Mouse (Mus musculus): ENCODE results near the gene Gcnt4. TPM values are rescaled to one million over a fixed set of nuclear protein-coding genes. Genes with fewer than 3 reads are reported as not detected.

Gene Gcnt4
- polyA plus RNA-seq, 1 experiment from 2014 or later: not detected

DNA sequence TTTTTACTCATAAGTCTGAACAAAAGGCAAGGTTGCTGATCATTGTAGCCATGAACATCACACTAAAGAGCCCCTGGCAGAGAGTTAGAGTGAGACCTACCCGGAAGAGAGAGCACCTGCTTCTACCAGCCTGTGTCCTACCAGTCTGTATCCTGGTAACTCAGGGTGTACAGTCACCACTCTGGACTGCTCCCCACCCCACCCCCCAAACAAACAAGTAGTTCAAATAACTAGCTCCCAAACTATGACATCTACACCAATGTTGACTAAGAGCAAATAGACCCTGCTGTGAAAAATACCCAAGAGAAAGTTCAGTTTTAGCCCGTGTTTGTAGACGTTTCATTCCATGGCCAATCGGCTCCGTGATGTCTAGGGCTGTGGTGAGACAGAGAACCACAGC, 38.3 kb downstream of the Gcnt4 start:
- WGBS: 93% methylated on average over 5 of the region's 5 CpGs
- Histone ChIP-seq H3K4me2 (ENCODE audit: low read depth, low read length) (no peak overlapping the region), H3K4me1 (ENCODE audit: control insufficient read depth, insufficient read depth, low read length) (no peaks in the 10 kb centered on the region), H3K27ac (ENCODE audit: low read depth, low read length) (no peak overlapping the region), H3K36me3 (ENCODE audit: control insufficient read depth, insufficient read depth, low read length) (no peaks in the 10 kb centered on the region), H3K9ac (replicated peaks; ENCODE audit: low read depth, low read length) (no peak overlapping the region), H3K4me3 (ENCODE audit: low read depth, low read length) (no peak overlapping the region), H3K27me3 (ENCODE audit: control insufficient read depth, insufficient read depth, low read length) (no peaks in the 10 kb centered on the region), H3K9me3 (ENCODE audit: control insufficient read depth, low read length) (no peaks in the 10 kb centered on the region)
- no peak for ATAC-seq (ENCODE audit: low read depth)

DNA sequence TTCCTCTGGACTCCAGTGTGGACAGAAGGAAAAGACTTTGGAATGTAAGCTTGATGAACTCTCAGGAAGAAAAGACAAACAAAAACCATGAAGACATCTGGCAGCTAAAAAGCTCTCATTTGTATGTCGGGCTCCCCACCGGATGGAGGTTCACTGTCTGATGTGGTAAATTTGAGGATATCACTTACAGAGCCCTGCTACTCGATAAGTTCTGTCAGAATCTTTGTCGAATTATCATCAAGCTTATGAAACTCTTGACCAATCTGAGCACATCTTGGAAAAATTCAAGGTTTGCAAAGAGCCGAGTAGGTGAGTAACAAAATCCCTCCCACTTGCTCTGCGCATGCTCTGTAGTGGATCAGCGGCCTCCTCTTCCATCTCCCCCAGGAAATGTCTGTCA, 40.5 kb downstream of the Gcnt4 start:
- WGBS: 92% methylated on average over 7 of the region's 7 CpGs
- ATAC-seq (ENCODE audit: low read depth): no peak
- Histone ChIP-seq H3K36me3 (ENCODE audit: control insufficient read depth, insufficient read depth, low read length) (no peaks in the 10 kb centered on the region), H3K9ac (replicated peaks; ENCODE audit: low read depth, low read length) (no peak overlapping the region), H3K4me1 (ENCODE audit: control insufficient read depth, insufficient read depth, low read length) (no peaks in the 10 kb centered on the region), H3K4me2 (ENCODE audit: low read depth, low read length) (no peak overlapping the region), H3K4me3 (ENCODE audit: low read depth, low read length) (no peak overlapping the region), H3K27ac (ENCODE audit: low read depth, low read length) (no peak overlapping the region), H3K9me3 (ENCODE audit: control insufficient read depth, low read length) (no peaks in the 10 kb centered on the region), H3K27me3 (ENCODE audit: control insufficient read depth, insufficient read depth, low read length) (no peaks in the 10 kb centered on the region)

GRCm38 (mm10) chr13:96966210-96967089, 42.0 kb downstream of the Gcnt4 start:
- H3K27ac ChIP-seq (ENCODE audit: low read depth, low read length): no peak overlapping the region
- 84% methylated on average over 15 of the region's 15 CpGs for WGBS

GRCm38 (mm10) chr13:96967091-96967490, 42.6 kb downstream of the Gcnt4 start:
- H3K4me3 ChIP-seq (ENCODE audit: low read depth, low read length): no peak overlapping the region
- no peak overlapping the region for H3K4me2 ChIP-seq (ENCODE audit: low read depth, low read length)
- no peaks in the 10 kb centered on the region for H3K9me3 ChIP-seq (ENCODE audit: control insufficient read depth, low read length)
- H3K27ac ChIP-seq (ENCODE audit: low read depth, low read length): no peak overlapping the region
- no peaks in the 10 kb centered on the region for H3K36me3 ChIP-seq (ENCODE audit: control insufficient read depth, insufficient read depth, low read length)
- H3K27me3 ChIP-seq (ENCODE audit: control insufficient read depth, insufficient read depth, low read length): no peaks in the 10 kb centered on the region
- no peaks in the 10 kb centered on the region for H3K4me1 ChIP-seq (ENCODE audit: control insufficient read depth, insufficient read depth, low read length)
- no peak for ATAC-seq (ENCODE audit: low read depth)
- 87% methylated on average over 5 of the region's 5 CpGs for WGBS
- no peak overlapping the region for H3K9ac ChIP-seq (replicated peaks; ENCODE audit: low read depth, low read length)

More at GRCm38 (mm10) chr13:96966210-96967089, 42.0 kb downstream of the Gcnt4 start:
- no peak overlapping the region for H3K9ac ChIP-seq (replicated peaks; ENCODE audit: low read depth, low read length)
- ATAC-seq (ENCODE audit: low read depth): no peak
- no peak overlapping the region for H3K4me2 ChIP-seq (ENCODE audit: low read depth, low read length)
- no peaks in the 10 kb centered on the region for H3K4me1 ChIP-seq (ENCODE audit: control insufficient read depth, insufficient read depth, low read length)
- H3K36me3 ChIP-seq (ENCODE audit: control insufficient read depth, insufficient read depth, low read length): no peaks in the 10 kb centered on the region
- H3K27me3 ChIP-seq (ENCODE audit: control insufficient read depth, insufficient read depth, low read length): no peaks in the 10 kb centered on the region
- H3K9me3 ChIP-seq (ENCODE audit: control insufficient read depth, low read length): no peaks in the 10 kb centered on the region
- no peak overlapping the region for H3K4me3 ChIP-seq (ENCODE audit: low read depth, low read length)

GRCm38 (mm10) chr13:96967822-96968221, 43.3 kb downstream of the Gcnt4 start:
- Histone ChIP-seq H3K4me2 (ENCODE audit: low read depth, low read length) (no peak overlapping the region), H3K4me1 (ENCODE audit: control insufficient read depth, insufficient read depth, low read length) (no peaks in the 10 kb centered on the region), H3K4me3 (ENCODE audit: low read depth, low read length) (no peak overlapping the region), H3K27ac (ENCODE audit: low read depth, low read length) (no peak overlapping the region), H3K9me3 (ENCODE audit: control insufficient read depth, low read length) (no peaks in the 10 kb centered on the region), H3K9ac (replicated peaks; ENCODE audit: low read depth, low read length) (no peak overlapping the region), H3K36me3 (ENCODE audit: control insufficient read depth, insufficient read depth, low read length) (no peaks in the 10 kb centered on the region), H3K27me3 (ENCODE audit: control insufficient read depth, insufficient read depth, low read length) (no peaks in the 10 kb centered on the region)
- WGBS: 92% methylated on average over 2 of the region's 2 CpGs
- no peak for ATAC-seq (ENCODE audit: low read depth)

GRCm38 (mm10) chr13:96971076-96971475, 46.6 kb downstream of the Gcnt4 start:
- 86% methylated on average over 4 of the region's 4 CpGs for WGBS
- Histone ChIP-seq H3K4me2 (ENCODE audit: low read depth, low read length) (no peak overlapping the region), H3K9me3 (ENCODE audit: control insufficient read depth, low read length) (no peaks in the 10 kb centered on the region), H3K27me3 (ENCODE audit: control insufficient read depth, insufficient read depth, low read length) (no peaks in the 10 kb centered on the region), H3K4me1 (ENCODE audit: control insufficient read depth, insufficient read depth, low read length) (no peaks in the 10 kb centered on the region), H3K36me3 (ENCODE audit: control insufficient read depth, insufficient read depth, low read length) (no peaks in the 10 kb centered on the region), H3K27ac (ENCODE audit: low read depth, low read length) (no peak overlapping the region), H3K4me3 (ENCODE audit: low read depth, low read length) (no peak overlapping the region), H3K9ac (replicated peaks; ENCODE audit: low read depth, low read length) (no peak overlapping the region)
- no peak for ATAC-seq (ENCODE audit: low read depth)

DNA sequence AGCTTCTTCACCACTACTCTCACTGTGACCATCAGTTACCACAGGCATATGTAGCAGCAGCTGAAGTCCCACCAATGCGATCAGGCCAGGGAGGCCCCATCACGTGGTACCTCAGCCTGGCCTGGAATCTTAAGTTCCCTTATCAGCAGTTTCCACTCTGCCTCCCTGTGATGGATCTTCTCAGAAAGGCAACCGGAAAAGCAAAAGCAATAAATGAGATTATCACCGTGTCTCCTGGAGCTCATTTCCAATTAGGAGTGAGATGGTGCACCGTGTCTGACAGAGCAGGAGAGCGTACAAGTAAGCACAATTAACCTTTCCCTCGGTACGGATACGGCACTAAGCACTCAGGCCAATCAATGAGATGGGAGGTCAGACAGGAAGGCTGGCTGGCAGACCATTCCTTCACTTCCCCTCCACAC, 47.4 kb downstream of the Gcnt4 start:
- Histone ChIP-seq H3K27me3 (ENCODE audit: control insufficient read depth, insufficient read depth, low read length) (no peaks in the 10 kb centered on the region), H3K36me3 (ENCODE audit: control insufficient read depth, insufficient read depth, low read length) (no peaks in the 10 kb centered on the region), H3K4me2 (ENCODE audit: low read depth, low read length) (no peak overlapping the region), H3K9me3 (ENCODE audit: control insufficient read depth, low read length) (no peaks in the 10 kb centered on the region), H3K9ac (replicated peaks; ENCODE audit: low read depth, low read length) (no peak overlapping the region), H3K27ac (ENCODE audit: low read depth, low read length) (no peak overlapping the region), H3K4me1 (ENCODE audit: control insufficient read depth, insufficient read depth, low read length) (no peaks in the 10 kb centered on the region), H3K4me3 (ENCODE audit: low read depth, low read length) (no peak overlapping the region)
- WGBS: 76% methylated on average over 9 of the region's 9 CpGs
- ATAC-seq (ENCODE audit: low read depth): no peak

- no peak for ATAC-seq (ENCODE audit: low read depth)
- H3K9ac ChIP-seq (replicated peaks; ENCODE audit: low read depth, low read length): no peak overlapping the region
- WGBS: 92% methylated on average over 4 of the region's 4 CpGs
These were observed 48.8 kb downstream of the Gcnt4 start for GRCm38 (mm10) chr13:96973318-96973717.

DNA sequence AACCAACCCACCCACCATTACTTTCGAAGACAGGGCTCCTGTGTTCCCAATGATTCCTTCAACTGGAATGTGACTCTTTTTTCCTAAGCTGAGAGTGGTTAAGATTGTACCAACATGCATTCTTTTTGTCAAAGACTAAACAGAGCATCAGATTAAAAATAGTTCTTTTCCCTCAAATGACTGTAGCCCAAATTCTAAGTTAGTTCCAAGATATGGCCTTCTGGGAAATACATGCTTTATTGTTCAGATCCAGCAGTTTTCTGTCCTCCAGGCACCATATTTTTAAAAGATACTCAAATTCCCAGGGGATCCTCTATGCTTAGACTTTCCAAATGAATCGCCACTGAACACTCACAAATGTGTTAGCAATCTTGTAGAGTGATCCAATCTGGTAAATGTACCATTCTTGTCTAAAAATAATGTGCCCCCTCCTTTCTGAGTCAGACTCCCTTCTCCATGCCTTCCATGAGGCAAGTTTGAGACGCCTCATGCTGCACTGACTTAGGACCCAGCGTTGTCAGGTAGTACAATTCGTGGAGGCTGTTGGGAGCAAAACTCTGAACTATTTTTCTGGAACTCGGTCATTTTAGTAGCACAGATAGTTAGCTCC, 52.6 kb downstream of the Gcnt4 start:
- H3K36me3 ChIP-seq (ENCODE audit: control insufficient read depth, insufficient read depth, low read length): no peaks in the 10 kb centered on the region
- H3K27ac ChIP-seq (ENCODE audit: low read depth, low read length): no peak overlapping the region
- ATAC-seq (ENCODE audit: low read depth): no peak
- WGBS: 91% methylated on average over 6 of the region's 6 CpGs
- H3K4me2 ChIP-seq (ENCODE audit: low read depth, low read length): no peak overlapping the region
- H3K4me1 ChIP-seq (ENCODE audit: control insufficient read depth, insufficient read depth, low read length): no peaks in the 10 kb centered on the region
- no peaks in the 10 kb centered on the region for H3K27me3 ChIP-seq (ENCODE audit: control insufficient read depth, insufficient read depth, low read length)
- H3K9me3 ChIP-seq (ENCODE audit: control insufficient read depth, low read length): no peaks in the 10 kb centered on the region
- H3K9ac ChIP-seq (replicated peaks; ENCODE audit: low read depth, low read length): no peak overlapping the region
- no peak overlapping the region for H3K4me3 ChIP-seq (ENCODE audit: low read depth, low read length)

More at GRCm38 (mm10) chr13:96973318-96973717, 48.8 kb downstream of the Gcnt4 start:
- Histone ChIP-seq H3K9me3 (ENCODE audit: control insufficient read depth, low read length) (no peaks in the 10 kb centered on the region), H3K4me2 (ENCODE audit: low read depth, low read length) (no peak overlapping the region), H3K27me3 (ENCODE audit: control insufficient read depth, insufficient read depth, low read length) (no peaks in the 10 kb centered on the region), H3K4me3 (ENCODE audit: low read depth, low read length) (no peak overlapping the region), H3K36me3 (ENCODE audit: control insufficient read depth, insufficient read depth, low read length) (no peaks in the 10 kb centered on the region), H3K4me1 (ENCODE audit: control insufficient read depth, insufficient read depth, low read length) (no peaks in the 10 kb centered on the region), H3K27ac (ENCODE audit: low read depth, low read length) (no peak overlapping the region)

Data from neural tube, embryonic 14.5 days (tissue).